Mouse (Mus musculus) heart, adult 2 months (tissue): ENCODE data around the gene Spi1. TPM values are rescaled to one million over a fixed set of nuclear protein-coding genes. Genes with fewer than 3 reads are reported as not detected.

Source experiments
- DNase-seq, 2 experiments: peaks; one replicate each; pipeline ENCODE4 v3.0.0; 2021
- H3K27ac ChIP-seq: fragments of 200-600 bp; 2 replicates; pipeline ENCODE4 v1.8.1; 2022
- H3K27me3 ChIP-seq: fragments of 200-500 bp; 2 replicates; pipeline ENCODE4 v1.6.1; 2012; ENCODE audit warnings: mild to moderate bottlenecking, low read length, inconsistent platforms, mixed read lengths; ENCODE audit not compliant: control insufficient read depth, insufficient read depth
- H3K36me3 ChIP-seq: fragments of 200-500 bp; 2 replicates; pipeline ENCODE4 v1.6.1; 2012; ENCODE audit warnings: low read length, inconsistent platforms; ENCODE audit not compliant: control insufficient read depth, insufficient read depth
- H3K4me1 ChIP-seq: fragments of 200-500 bp; 2 replicates; pipeline ENCODE4 v1.6.1; 2011; ENCODE audit warnings: low read length; ENCODE audit not compliant: control insufficient read depth, insufficient read depth
- H3K4me3 ChIP-seq: fragments of 200-600 bp; 2 replicates; pipeline ENCODE4 v1.8.1; 2022
- H3K79me2 ChIP-seq: fragments of 200-500 bp; replicated peaks from 2 replicates; pipeline ENCODE4 v1.6.1; 2012; ENCODE audit warnings: mild to moderate bottlenecking, inconsistent platforms, low read length, moderate library complexity, mixed read lengths; ENCODE audit not compliant: control insufficient read depth, insufficient read depth
- H3K9ac ChIP-seq: fragments of 200-500 bp; 2 replicates; pipeline ENCODE4 v1.6.1; 2012; ENCODE audit warnings: low read depth, mild to moderate bottlenecking, control low read depth, inconsistent platforms, low read length, mixed read lengths
- CTCF ChIP-seq: fragments of 200-600 bp; IDR thresholded peaks from 2 replicates; pipeline ENCODE4 v1.8.1; 2022; ENCODE audit warnings: antibody characterized with exemption, mild to moderate bottlenecking, moderate library complexity
- EP300 ChIP-seq: fragments of 200-500 bp; IDR thresholded peaks from 2 replicates; pipeline ENCODE4 v1.6.1; 2011; ENCODE audit warnings: low read depth, low read length, control low read depth; ENCODE audit not compliant: insufficient read depth
- POLR2A ChIP-seq: fragments of 200-500 bp; IDR thresholded peaks from 2 replicates; pipeline ENCODE4 v1.6.1; 2011; ENCODE audit warnings: mild to moderate bottlenecking, low read depth, low read length, control low read depth; ENCODE audit not compliant: insufficient read depth
- WGBS: fragments of 180-500 bp; shearing (Covaris S2); methylation state at CpG from one replicate; pipeline ENCODE4 v1.1.7; 2018; 5-methylcytosine and 5-hydroxymethylcytosine counted together
- intact Hi-C: fragments of 180-260 bp; cut with DNase I; formaldehyde crosslinking; loops from one replicate; pipeline ENCODE4 v1.15.1; 2025
- polyA plus RNA-seq: library from polyadenylated mRNA; depleted of rRNA; stranded (reverse); fragments of >200 nt; gene quantifications from 2 replicates; pipeline ENCODE4 v1.2.3, GENCODE M21; 2012
- total RNA-seq, 2 experiments: library from RNA; stranded (reverse); gene quantifications; 2 replicates each; pipeline ENCODE4 v1.2.3; 2021

The Spi1 gene
- total and polyA plus RNA-seq, 3 experiments: 3.7 to 17.2 (median 6.2) TPM

DNA sequence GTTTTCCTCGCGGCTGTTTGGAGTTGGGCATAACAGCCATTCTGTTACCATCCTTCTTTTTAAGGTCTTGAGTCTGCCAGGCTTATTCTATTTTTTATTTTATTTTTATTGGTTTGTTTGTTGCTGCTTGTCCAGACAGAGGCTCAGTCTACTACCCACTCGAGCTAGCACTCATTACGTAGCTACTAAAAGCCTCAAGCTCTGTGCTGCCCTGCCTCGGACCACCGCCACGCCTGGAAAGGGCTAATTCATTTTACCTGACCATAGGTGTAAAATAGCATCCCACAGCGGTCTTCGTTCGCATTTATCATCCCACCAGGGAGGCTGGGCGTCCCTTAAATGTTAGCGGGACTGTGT, 4.3 kb upstream of the Spi1 start:
- Histone ChIP-seq H3K4me1 (peaks cover 2% of the 10 kb centered on the region), H3K79me2 (no peaks in the 10 kb centered on the region), H3K4me3 (no peak overlapping the region), H3K9ac (no peak overlapping the region), H3K36me3 (no peaks in the 10 kb centered on the region), H3K27me3 (no peaks in the 10 kb centered on the region), H3K27ac (no peak overlapping the region)
- TF ChIP-seq CTCF: no peak
- no peak for TF ChIP-seq EP300
- TF ChIP-seq POLR2A: no peak
- intact Hi-C loops: no loop called here
- 45% methylated on average over 12 of the region's 12 CpGs for WGBS
- DNase-seq: no peak

DNA sequence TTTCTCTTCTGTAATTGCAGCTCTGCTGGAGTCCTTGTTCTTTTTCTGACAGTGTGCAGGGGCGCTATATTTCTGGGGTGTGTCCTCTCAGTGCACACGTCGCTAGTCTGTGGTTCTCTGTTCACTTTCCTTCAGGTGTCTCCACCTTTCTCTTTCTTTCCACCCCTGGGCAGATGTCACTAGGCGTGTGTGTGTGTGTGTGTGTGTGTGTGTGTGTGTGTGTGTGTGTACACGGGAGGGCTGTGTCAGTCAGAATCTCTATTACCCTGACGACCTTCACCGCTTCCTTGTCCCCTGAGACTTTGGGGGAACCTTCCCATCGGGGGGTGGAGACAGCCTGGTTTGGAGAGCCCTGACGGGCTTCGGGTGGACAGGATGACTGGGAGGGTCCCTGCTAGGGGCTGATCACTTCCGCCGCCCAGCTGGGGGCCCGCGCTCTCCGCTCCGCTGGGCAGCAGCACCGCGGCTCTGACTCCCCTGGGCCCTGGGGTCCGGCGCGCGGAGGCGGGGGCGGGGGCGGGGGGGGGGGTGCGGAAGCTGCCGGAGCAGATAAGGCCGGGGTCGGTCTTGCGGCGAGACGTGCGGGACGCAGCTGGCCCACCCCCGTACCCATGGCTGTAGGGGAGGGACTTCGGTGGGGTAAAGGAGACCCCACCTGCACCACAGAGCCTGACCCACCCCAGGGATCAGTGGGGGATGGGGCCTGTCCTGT, 3.7 kb upstream of the Spi1 start:
- DNase-seq: peak in 1 of 2 experiments; percentile 37

DNA sequence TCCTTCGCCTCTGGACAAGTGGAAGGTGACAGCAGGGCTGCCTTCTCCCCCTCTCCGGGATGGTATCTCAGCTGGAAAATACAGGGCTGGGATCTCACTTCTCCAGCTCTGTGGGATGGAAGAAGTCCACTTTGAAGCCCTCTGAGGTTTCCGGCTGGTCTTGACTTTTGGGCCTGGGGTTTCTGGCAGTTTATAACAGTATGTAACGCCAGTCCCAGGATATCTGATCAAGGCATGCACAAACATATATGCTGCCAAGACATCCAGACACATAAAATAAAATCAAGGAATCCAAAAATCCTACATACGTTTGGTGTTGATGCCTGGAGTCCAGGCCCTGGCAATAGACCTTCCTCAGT, 3.2 kb upstream of the Spi1 start:
- H3K36me3 ChIP-seq: no peaks in the 10 kb centered on the region
- intact Hi-C loops: no loop called here
- no peaks in the 10 kb centered on the region for H3K27me3 ChIP-seq
- H3K4me1 ChIP-seq: peaks cover 2% of the 10 kb centered on the region
- H3K27ac ChIP-seq: no peak overlapping the region
- H3K79me2 ChIP-seq: no peaks in the 10 kb centered on the region
- 45% methylated on average over 5 of the region's 5 CpGs for WGBS
- TF ChIP-seq POLR2A (no peak), CTCF (no peak), EP300 (no peak)
- H3K4me3 ChIP-seq: peak overlapping the region; percentile 28; the same call in 1 of the 2 replicates
- no peak for DNase-seq
- peak overlapping the region; percentile 61 for H3K9ac ChIP-seq

More for the DNA sequence above, 3.7 kb upstream of the Spi1 start:
- Histone ChIP-seq H3K27ac (no peak overlapping the region), H3K36me3 (no peaks in the 10 kb centered on the region), H3K9ac (peak overlapping the region; percentile 61), H3K4me1 (peaks cover 2% of the 10 kb centered on the region), H3K79me2 (no peaks in the 10 kb centered on the region), H3K27me3 (no peaks in the 10 kb centered on the region), H3K4me3 (peak overlapping the region; percentile 28; the same call in 1 of the 2 replicates)
- intact Hi-C loops: no loop called here
- WGBS: 3% methylated on average over 28 of the region's 36 CpGs
- TF ChIP-seq POLR2A: no peak

DNA sequence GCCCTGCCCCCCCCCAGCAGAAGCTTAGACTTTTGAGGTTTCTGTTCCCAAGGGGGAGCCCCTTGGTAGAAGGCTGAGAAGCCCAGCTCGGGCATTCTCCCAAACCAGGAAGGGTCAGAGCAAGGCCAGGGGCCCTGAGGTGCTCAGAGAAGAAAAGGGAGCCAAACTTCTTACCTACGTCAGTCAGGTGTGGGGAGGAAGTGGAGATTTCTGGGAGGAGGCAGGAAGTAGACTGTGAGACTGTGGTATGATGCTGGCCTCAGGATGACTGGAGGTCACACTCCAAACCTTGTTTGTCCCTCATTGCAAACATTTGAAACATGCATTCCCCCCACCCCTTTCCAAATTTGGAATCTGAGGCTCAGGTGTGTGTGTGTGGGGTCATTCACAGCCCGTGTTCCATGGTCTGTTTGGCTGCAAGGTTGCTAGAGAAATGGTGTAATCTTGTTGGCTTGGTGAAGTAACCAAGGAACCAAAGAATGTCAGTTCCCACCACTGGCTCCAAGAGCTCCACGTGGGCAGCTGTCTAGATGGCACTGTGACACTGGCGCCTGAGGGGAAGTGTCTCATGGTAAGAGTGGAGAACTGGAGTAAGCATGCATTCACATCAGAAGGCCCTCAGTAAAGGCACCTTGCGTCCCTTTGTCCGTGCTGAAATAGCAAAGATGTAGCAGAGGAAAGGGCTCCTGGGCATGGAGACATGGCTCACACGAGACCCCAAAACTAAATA, 1.2 kb upstream of the Spi1 start:
- DNase-seq: peak in 1 of 2 experiments; percentile 41

DNA sequence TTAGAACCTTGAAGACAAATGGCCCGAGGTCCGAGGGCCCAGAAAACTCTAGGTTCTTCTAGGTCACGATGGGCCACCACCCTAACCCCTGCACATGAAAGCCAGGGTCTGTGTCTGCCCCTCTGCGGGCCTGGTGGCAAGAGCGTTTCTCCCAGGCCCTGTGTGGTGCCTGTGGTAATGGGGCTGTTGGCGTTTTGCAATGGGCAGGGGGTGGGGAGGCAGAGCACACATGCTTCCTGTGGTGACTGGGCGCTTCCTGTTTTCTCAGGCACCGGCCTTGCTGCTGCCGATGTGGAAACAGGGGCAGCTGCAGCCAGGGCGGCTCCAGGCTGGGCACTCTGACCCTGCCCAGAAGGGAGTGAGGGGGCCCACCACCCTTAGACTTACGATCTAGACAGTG, 654 bp downstream of the Spi1 start:
- Histone ChIP-seq H3K4me3 (no peak overlapping the region), H3K4me1 (peaks cover 2% of the 10 kb centered on the region), H3K79me2 (no peaks in the 10 kb centered on the region), H3K9ac (no peak overlapping the region), H3K27me3 (no peaks in the 10 kb centered on the region), H3K36me3 (no peaks in the 10 kb centered on the region), H3K27ac (peak overlapping the region; percentile 72)
- 48% methylated on average over 11 of the region's 11 CpGs for WGBS
- peak; percentile 65; the same call in 1 of the 2 replicates for TF ChIP-seq EP300
- no peak for TF ChIP-seq CTCF
- peak; percentile 63; the same call in 1 of the 2 replicates for TF ChIP-seq POLR2A
- intact Hi-C loops: no loop called here
- peak; percentile 64 to 85 for DNase-seq

More for the DNA sequence above, 1.2 kb upstream of the Spi1 start:
- H3K4me1 ChIP-seq: peaks cover 2% of the 10 kb centered on the region
- H3K36me3 ChIP-seq: no peaks in the 10 kb centered on the region
- no peak overlapping the region for H3K4me3 ChIP-seq
- no peak overlapping the region for H3K9ac ChIP-seq
- intact Hi-C loops: no loop called here
- 70% methylated on average over 8 of the region's 8 CpGs for WGBS
- no peaks in the 10 kb centered on the region for H3K79me2 ChIP-seq
- no peak overlapping the region for H3K27ac ChIP-seq
- no peaks in the 10 kb centered on the region for H3K27me3 ChIP-seq
- TF ChIP-seq CTCF (no peak), EP300 (no peak), POLR2A (no peak)

DNA sequence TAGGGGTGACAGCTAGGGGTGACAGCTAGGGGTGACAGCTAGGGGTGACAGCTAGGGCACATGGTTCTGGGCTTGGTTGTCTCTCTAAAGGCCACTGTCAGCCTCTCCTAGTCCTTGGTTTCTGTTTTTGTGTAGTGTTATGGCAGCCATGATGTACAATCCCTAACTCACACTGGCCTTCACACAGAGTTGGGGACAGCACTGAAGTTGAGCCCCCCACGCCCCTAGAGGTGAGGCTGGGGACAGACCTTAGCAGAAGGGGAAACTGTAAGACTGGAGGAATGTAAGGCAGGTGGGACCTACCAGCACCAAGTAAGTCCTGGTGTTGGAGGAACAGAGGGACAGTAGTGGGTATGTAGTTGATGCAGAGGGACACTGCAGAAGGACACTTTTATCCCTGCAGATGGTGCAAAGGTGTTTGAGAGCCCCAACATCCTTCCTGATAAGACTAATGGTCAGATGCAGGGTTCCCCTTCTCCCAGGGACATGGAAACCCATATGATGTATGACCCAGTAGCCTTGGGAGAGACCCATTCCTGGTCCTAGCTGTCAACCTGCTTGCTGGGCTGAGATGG, 1.3 kb downstream of the Spi1 start:
- DNase-seq: no peak
- 82% methylated on average over 1 of the region's 1 CpGs for WGBS
- intact Hi-C loops: no loop called here
- Histone ChIP-seq H3K36me3 (no peaks in the 10 kb centered on the region), H3K27ac (peak overlapping the region; percentile 72), H3K27me3 (no peaks in the 10 kb centered on the region), H3K4me1 (peaks cover 2% of the 10 kb centered on the region), H3K79me2 (no peaks in the 10 kb centered on the region), H3K9ac (no peak overlapping the region), H3K4me3 (no peak overlapping the region)
- no peak for TF ChIP-seq EP300
- no peak for TF ChIP-seq CTCF
